Mouse (Mus musculus) layer of hippocampus, adult 11-12 months (tissue): ENCODE measurements around the gene Atxn3.
"Not testable (repeated sequence)": the region's sequence is repeated elsewhere in the genome, so short reads cannot be mapped to it uniquely, and the experiment has no call there.

Experiments
- DNase-seq: peaks from one replicate; pipeline ENCODE4 v3.0.0; 2022; ENCODE audit warnings: low spot score

Gene Atxn3

GRCm38 (mm10) chr12:101957942-101958544 lies at the start of gene Atxn3:
Atxn3 (minus strand) TSS chr12:101958246.
- DNase-seq = peak; percentile 98

DNA sequence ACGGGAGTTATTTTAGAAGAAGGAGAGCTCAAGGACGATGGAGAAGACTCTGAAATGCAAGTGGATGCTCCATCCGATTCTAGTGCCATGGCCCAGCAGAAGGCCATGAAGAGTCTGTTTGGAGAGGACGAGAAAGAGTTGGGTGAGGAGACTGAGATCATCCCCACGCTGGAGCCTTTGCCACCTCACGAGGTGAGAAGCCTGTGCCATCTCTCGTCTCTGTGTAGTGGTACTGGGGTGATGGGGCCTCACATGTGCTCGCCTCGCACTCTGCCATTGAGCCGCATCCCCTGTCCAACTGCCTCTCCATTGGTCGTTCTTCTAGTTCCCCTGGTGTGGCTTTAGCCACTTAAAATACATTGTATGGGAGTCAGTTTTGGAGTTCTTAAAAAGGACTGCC lies 42.7 kb upstream of the Atxn3 start:
- DNase-seq = no peak

- no peak for DNase-seq
Measured at GRCm38 (mm10) chr12:101998929-101999328, 40.9 kb upstream of the Atxn3 start.

- no peak for DNase-seq
Measured at GRCm38 (mm10) chr12:101994576-101995467, 36.8 kb upstream of the Atxn3 start.

GRCm38 (mm10) chr12:101987659-101988058 lies 29.6 kb upstream of the Atxn3 start:
- DNase-seq = no peak

DNA sequence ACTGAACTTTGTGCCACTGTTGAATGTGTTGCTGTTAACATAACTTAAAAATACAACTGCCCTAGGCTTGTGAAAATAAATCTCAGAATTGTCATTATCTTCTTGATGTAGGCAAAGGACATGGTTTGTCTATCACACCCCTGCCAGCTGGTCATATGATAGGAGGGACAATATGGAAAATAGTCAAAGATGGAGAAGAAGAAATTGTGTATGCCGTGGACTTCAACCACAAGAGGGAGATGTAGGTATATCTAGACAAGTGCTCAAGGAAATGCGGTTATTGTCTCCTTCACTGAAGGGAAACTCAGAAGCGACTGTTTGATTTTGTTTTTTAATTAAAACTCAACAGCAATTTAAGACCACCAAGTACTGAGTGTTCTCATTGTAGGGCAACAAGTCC lies 27.1 kb upstream of the Atxn3 start:
- peak; percentile 28 for DNase-seq

DNA sequence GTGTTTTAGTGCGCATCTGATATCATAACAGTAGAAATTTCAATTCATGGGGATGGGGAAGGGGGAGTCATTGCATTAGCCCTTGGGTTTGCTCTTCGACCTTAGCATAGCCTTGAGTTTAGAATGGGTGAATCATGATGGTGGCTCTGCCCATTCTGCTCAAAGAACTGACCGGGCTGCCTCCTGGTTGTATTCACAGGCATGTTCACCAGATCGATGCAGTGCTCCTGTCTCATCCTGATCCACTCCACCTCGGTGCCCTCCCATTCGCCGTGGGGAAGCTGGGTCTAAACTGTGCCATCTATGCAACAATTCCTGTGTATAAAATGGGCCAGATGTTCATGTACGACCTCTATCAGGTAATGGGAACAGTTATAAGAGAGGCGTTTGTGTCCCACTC lies 24.9 kb upstream of the Atxn3 start:
- DNase-seq = no peak

- DNase-seq = no peak
Measured at GRCm38 (mm10) chr12:101981559-101981958, 23.5 kb upstream of the Atxn3 start.

DNA sequence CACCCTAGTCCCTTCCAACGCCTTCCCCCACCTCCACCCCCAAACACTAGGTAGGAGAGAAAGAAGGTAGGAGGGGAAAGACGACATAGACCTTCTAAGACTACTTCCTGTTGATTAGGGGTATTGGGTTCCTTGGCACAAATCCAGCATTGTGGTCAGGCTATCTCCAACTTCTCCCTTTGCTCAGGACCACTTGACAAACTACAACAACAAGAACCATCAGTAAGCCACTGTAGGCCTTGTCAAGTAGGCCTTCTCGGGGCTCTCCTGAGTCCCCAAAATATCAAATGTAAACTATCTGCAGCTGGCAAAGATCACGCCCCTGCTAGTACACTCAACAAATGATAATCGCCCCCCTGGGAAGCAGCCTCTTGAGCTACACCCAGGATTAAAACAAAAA lies 22.2 kb upstream of the Atxn3 start:
- no peak for DNase-seq

GRCm38 (mm10) chr12:101979213-101979750 lies 21.2 kb upstream of the Atxn3 start:
- no peak for DNase-seq

DNA sequence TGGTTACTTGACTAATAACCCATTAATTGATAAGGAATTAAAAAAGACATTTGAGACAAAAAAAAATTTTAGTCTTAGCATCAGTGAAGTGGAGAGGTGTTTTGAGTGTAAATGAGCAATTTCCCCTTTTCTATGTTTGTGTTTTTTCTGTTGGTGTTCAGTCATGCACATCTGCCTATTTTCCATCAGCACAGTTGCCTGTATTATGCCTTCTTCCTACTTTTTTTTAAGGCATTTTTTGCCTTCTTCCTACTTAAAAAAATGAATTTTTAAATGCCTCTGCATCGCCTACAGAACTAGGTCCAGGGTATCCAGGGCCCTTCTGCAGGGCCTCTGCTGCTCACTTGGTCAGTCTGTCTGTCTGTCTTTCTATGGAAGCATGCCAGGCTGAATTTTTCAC lies 20.5 kb upstream of the Atxn3 start:
- DNase-seq = no peak

- no peak for DNase-seq
Measured at GRCm38 (mm10) chr12:101978162-101978561, 20.1 kb upstream of the Atxn3 start.

- DNase-seq = no peak
Measured at GRCm38 (mm10) chr12:101977404-101977915, 19.4 kb upstream of the Atxn3 start.

GRCm38 (mm10) chr12:101976651-101977403 lies 18.8 kb upstream of the Atxn3 start:
- no peak for DNase-seq

GRCm38 (mm10) chr12:101975601-101976571 lies 17.8 kb upstream of the Atxn3 start, which contains the start of gene Cpsf2:
Cpsf2 (plus strand) TSS chr12:101975988.
- peak; percentile 83 for DNase-seq

GRCm38 (mm10) chr12:101975167-101975600 lies 17.1 kb upstream of the Atxn3 start:
- no peak for DNase-seq

DNA sequence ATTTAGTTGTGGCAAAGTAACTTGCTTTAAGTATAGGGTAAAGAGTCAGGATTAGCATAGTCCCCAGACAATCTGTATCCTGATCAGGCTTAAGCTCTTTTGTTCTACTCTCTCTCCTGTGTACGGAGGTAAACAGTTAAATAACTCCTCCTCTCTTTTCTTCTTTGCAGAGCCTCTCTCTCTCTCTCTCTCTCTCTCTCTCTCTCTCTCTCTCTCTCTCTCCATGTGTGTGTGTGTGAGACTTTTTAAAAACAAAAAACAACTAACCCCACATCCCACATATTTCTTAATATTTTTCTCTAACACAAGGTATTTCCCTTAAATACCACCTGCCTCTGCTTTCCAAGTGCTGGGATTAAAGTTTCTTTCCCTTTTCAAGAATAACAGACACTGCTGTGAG lies 16.5 kb upstream of the Atxn3 start:
- no peak for DNase-seq

- DNase-seq = no peak
Measured at GRCm38 (mm10) chr12:101972230-101972629, 14.2 kb upstream of the Atxn3 start.

GRCm38 (mm10) chr12:101971311-101971710 lies 13.3 kb upstream of the Atxn3 start:
- DNase-seq = no peak

DNA sequence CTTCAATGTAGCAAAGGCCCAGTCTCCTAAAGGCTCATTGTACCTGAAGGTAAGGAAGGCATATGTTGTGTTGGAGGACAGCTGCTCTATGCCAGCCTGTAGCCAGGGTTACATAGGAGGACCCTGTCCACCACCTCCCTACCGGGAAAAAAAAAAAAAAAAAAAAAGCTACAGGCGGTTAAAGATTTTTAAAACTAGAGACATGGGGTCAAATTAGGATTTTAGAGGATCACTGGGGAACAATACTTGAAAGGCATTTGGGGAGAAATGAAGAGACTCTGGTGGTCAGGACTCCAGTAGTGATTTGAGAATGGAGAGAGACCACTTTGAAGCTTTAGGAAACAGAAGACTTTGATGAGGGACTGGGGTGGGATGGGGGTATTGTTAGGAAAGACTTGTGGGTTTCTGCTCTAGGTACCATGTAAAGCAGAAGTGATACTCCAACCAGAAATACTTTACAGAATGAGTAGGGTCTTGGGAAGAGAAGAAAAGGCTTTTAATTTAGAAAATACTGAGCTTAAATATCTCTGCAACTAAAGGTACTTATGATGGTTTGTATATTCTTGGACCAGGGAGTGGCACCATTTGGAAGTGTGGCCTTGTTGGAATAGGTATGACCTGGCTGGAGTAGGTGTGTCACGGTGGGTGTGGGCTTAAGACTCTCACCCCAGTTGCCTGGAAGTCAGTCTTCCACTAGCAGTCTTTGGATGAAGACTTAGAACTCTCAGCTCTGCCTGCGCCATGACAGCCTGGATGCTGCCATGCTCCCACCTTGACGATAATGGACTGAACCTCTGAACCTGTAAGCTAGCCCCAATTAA lies 1.1 kb upstream of the Atxn3 start:
- DNase-seq = not testable (repeated sequence)
